Mouse (Mus musculus) olfactory bulb, adult 2 months (tissue): ENCODE data around the gene Orai1. TPM values are rescaled to one million over a fixed set of nuclear protein-coding genes. Genes with fewer than 3 reads are reported as not detected.
A peak's percentile ranks its signal among the peaks of the same experiment; 100 is the strongest.

Experiments
- H3K27ac ChIP-seq: fragments of 200-500 bp; 2 replicates; pipeline ENCODE4 v1.5.1; 2012; ENCODE audit warnings: low read depth, low read length; ENCODE audit not compliant: insufficient read depth
- H3K4me1 ChIP-seq: fragments of 200-500 bp; 2 replicates; pipeline ENCODE4 v1.6.1; 2012; ENCODE audit warnings: low read length; ENCODE audit not compliant: control insufficient read depth, insufficient read depth
- H3K4me3 ChIP-seq: fragments of 200-500 bp; 2 replicates; pipeline ENCODE4 v1.5.1; 2012; ENCODE audit warnings: mild to moderate bottlenecking, low read depth, low read length, moderate library complexity; ENCODE audit not compliant: insufficient read depth
- CTCF ChIP-seq: fragments of 200-500 bp; IDR thresholded peaks from 2 replicates; pipeline ENCODE4 v1.5.1; 2012; ENCODE audit warnings: low read depth, mild to moderate bottlenecking, low read length, moderate library complexity; ENCODE audit not compliant: insufficient read depth
- POLR2A ChIP-seq: fragments of 200-500 bp; IDR thresholded peaks from 2 replicates; pipeline ENCODE4 v1.6.1; 2012; ENCODE audit warnings: mild to moderate bottlenecking, low read depth, low read length, moderate library complexity; ENCODE audit not compliant: insufficient read depth
- WGBS: fragments of 180-500 bp; shearing (Covaris S2); methylation state at CpG from one replicate; pipeline ENCODE4 v1.1.7; 2018; 5-methylcytosine and 5-hydroxymethylcytosine counted together
- polyA plus RNA-seq: library from polyadenylated mRNA; stranded (reverse); fragments of >200 nt; gene quantifications from 2 replicates; pipeline ENCODE4 v1.2.4, GENCODE M21; 2012; ENCODE audit warnings: low replicate concordance; ENCODE audit not compliant: missing spikeins, insufficient read depth, insufficient read length

Gene Orai1
- polyA plus RNA-seq, 1 experiment, result not detected

GRCm38 (mm10) chr5:123027436-123027835, 12.6 kb downstream of the Orai1 start:
- no peak for TF ChIP-seq POLR2A
- no peak for TF ChIP-seq CTCF
- 66% methylated on average over 6 of the region's 6 CpGs for WGBS
- Histone ChIP-seq H3K27ac (no peak overlapping the region), H3K4me3 (no peak overlapping the region), H3K4me1 (peaks cover 12% of the 10 kb centered on the region)

- H3K27ac ChIP-seq, result no peak overlapping the region
- WGBS, result 74% methylated on average over 7 of the region's 7 CpGs
- peaks cover 12% of the 10 kb centered on the region for H3K4me1 ChIP-seq
- H3K4me3 ChIP-seq, result no peak overlapping the region
- TF ChIP-seq CTCF (no peak), POLR2A (no peak)
These were observed 14.9 kb downstream of the Orai1 start for GRCm38 (mm10) chr5:123029729-123030128.

GRCm38 (mm10) chr5:123031312-123031711, 16.4 kb downstream of the Orai1 start:
- no peak overlapping the region for H3K27ac ChIP-seq
- WGBS, result 93% methylated on average over 3 of the region's 3 CpGs
- H3K4me1 ChIP-seq, result peaks cover 5% of the 10 kb centered on the region
- TF ChIP-seq POLR2A, result no peak
- no peak for TF ChIP-seq CTCF
- no peak overlapping the region for H3K4me3 ChIP-seq

- Histone ChIP-seq H3K27ac (no peak overlapping the region), H3K4me1 (no peaks in the 10 kb centered on the region), H3K4me3 (no peak overlapping the region)
- TF ChIP-seq POLR2A (no peak), CTCF (no peak)
- 74% methylated on average over 7 of the region's 7 CpGs for WGBS
These were observed 18.8 kb downstream of the Orai1 start for GRCm38 (mm10) chr5:123033646-123034160.

- Histone ChIP-seq H3K4me1 (peaks cover 5% of the 10 kb centered on the region), H3K4me3 (no peak overlapping the region), H3K27ac (no peak overlapping the region)
- TF ChIP-seq POLR2A (no peak), CTCF (no peak)
- 95% methylated on average over 4 of the region's 4 CpGs for WGBS
These were observed 20.2 kb downstream of the Orai1 start for GRCm38 (mm10) chr5:123035089-123035488.

- no peak overlapping the region for H3K4me3 ChIP-seq
- 30% methylated on average over 6 of the region's 6 CpGs for WGBS
- TF ChIP-seq CTCF (no peak), POLR2A (no peak)
- H3K27ac ChIP-seq, result no peak overlapping the region
- peaks cover 5% of the 10 kb centered on the region for H3K4me1 ChIP-seq
These were observed 20.7 kb downstream of the Orai1 start for GRCm38 (mm10) chr5:123035564-123035963.

GRCm38 (mm10) chr5:123038115-123038514, 23.2 kb downstream of the Orai1 start:
- no peak overlapping the region for H3K27ac ChIP-seq
- no peak for TF ChIP-seq CTCF
- no peak for TF ChIP-seq POLR2A
- H3K4me3 ChIP-seq, result no peak overlapping the region
- peaks cover 5% of the 10 kb centered on the region for H3K4me1 ChIP-seq
- 80% methylated on average over 5 of the region's 5 CpGs for WGBS

- Histone ChIP-seq H3K4me3 (peak overlapping the region; percentile 19), H3K27ac (no peak overlapping the region), H3K4me1 (peaks cover 5% of the 10 kb centered on the region)
- TF ChIP-seq POLR2A, result no peak
- no peak for TF ChIP-seq CTCF
- 10% methylated on average over 25 of the region's 25 CpGs for WGBS
These were observed 24.4 kb downstream of the Orai1 start for GRCm38 (mm10) chr5:123039120-123039752.

GRCm38 (mm10) chr5:123040796-123041195, 25.9 kb downstream of the Orai1 start:
- TF ChIP-seq POLR2A (no peak), CTCF (no peak)
- 67% methylated on average over 7 of the region's 7 CpGs for WGBS
- Histone ChIP-seq H3K4me1 (peaks cover 5% of the 10 kb centered on the region), H3K4me3 (no peak overlapping the region), H3K27ac (no peak overlapping the region)

- Histone ChIP-seq H3K27ac (no peak overlapping the region), H3K4me1 (peaks cover 10% of the 10 kb centered on the region), H3K4me3 (no peak overlapping the region)
- WGBS, result 24% methylated on average over 7 of the region's 7 CpGs
- no peak for TF ChIP-seq POLR2A
- TF ChIP-seq CTCF, result peak; percentile 32; the same call in 1 of the 2 replicates
These were observed 29.0 kb downstream of the Orai1 start for GRCm38 (mm10) chr5:123043856-123044255.
